Mouse (Mus musculus) hindbrain, embryonic 11.5 days (tissue): ENCODE data around the gene Gpr12. TPM values are rescaled to one million over a fixed set of nuclear protein-coding genes. Genes with fewer than 3 reads are reported as not detected.

Experiments used
- ATAC-seq: fragments of 200-750 bp; cut with Nextera tagmentation; 2 replicates; pipeline ENCODE4 v1.8.0; 2017; ENCODE audit warnings: mild to moderate bottlenecking, moderate TSS enrichment, moderate library complexity; ENCODE audit not compliant: low FRiP score
- DNase-seq: peaks from one replicate; pipeline ENCODE4 v3.0.0-alpha.2; 2015; ENCODE audit warnings: low spot score
- H3K27ac ChIP-seq: fragments of 300-500 bp; sonication (generic); 2 replicates; pipeline ENCODE4 v1.5.1; 2014; ENCODE audit warnings: mild to moderate bottlenecking, low read depth, low read length
- H3K27me3 ChIP-seq: fragments of 300-500 bp; sonication (generic); 2 replicates; pipeline ENCODE4 v1.6.1; 2014; ENCODE audit warnings: mild to moderate bottlenecking, low read length, moderate library complexity, mixed read lengths; ENCODE audit not compliant: control insufficient read depth, insufficient read depth
- H3K36me3 ChIP-seq: fragments of 300-500 bp; sonication (generic); 2 replicates; pipeline ENCODE4 v1.6.1; 2014; ENCODE audit warnings: mild to moderate bottlenecking, low read length, moderate library complexity, mixed read lengths; ENCODE audit not compliant: control insufficient read depth, insufficient read depth
- H3K4me1 ChIP-seq: fragments of 300-500 bp; sonication (generic); replicated peaks from 2 replicates; pipeline ENCODE4 v1.6.1; 2014; ENCODE audit warnings: low read length, mixed read lengths; ENCODE audit not compliant: control insufficient read depth, insufficient read depth
- H3K4me2 ChIP-seq: fragments of 300-500 bp; sonication (generic); replicated peaks from 2 replicates; pipeline ENCODE4 v1.6.1; 2014; ENCODE audit warnings: mild to moderate bottlenecking, low read depth, low read length
- H3K4me3 ChIP-seq: fragments of 300-500 bp; sonication (generic); 2 replicates; pipeline ENCODE4 v1.5.1; 2014; ENCODE audit warnings: low read depth, low read length
- H3K9ac ChIP-seq: fragments of 300-500 bp; sonication (generic); 2 replicates; pipeline ENCODE4 v1.6.1; 2014; ENCODE audit warnings: low read depth, low read length
- H3K9me3 ChIP-seq: fragments of 300-500 bp; sonication (generic); 2 replicates; pipeline ENCODE4 v1.6.1; 2016; ENCODE audit warnings: low read length; ENCODE audit not compliant: control insufficient read depth
- WGBS: fragments of 180-500 bp; shearing (Covaris S2); extraction: QIAGEN DNeasy Blood & Tissue Kit; methylation state at CpG from one replicate; pipeline ENCODE4 v1.1.7; 2014; 5-methylcytosine and 5-hydroxymethylcytosine counted together
- polyA plus RNA-seq: library from polyadenylated mRNA; unstranded; fragments of >200 nt; fragmentation: Nextera tagmentation; extraction: Ambion mirVana; gene quantifications from 2 replicates; pipeline ENCODE4 v1.2.1, GENCODE M21; 2014

Gene Gpr12
- polyA plus RNA-seq, result 0.14 and 0.38 TPM in 2 replicates

- Histone ChIP-seq H3K4me3 (peak within 1 kb of the TSS; percentile 44), H3K4me2 (peak within 1 kb of the TSS; percentile 91), H3K36me3 (no peaks in the 10 kb centered on the region), H3K27me3 (peaks cover 52% of the 10 kb centered on the region), H3K9ac (peak within 1 kb of the TSS; percentile 21), H3K27ac (no peak within 1 kb of the TSS), H3K4me1 (no peaks in the 10 kb centered on the region; the same call in 1 of the 2 replicates), H3K9me3 (no peaks in the 10 kb centered on the region)
- peak; percentile 56 for DNase-seq
- peak; percentile 63 for ATAC-seq
- under 1% methylated on average over 59 of the region's 64 CpGs for WGBS
Observed at GRCm38 (mm10) chr5:146584478-146585306, at the start of gene Gpr12. TSS of gene Gpr12 (minus strand) at chr5:146585239.

GRCm38 (mm10) chr5:146631602-146632001 is 46.6 kb upstream of the Gpr12 start:
- DNase-seq (no peak), ATAC-seq (no peak)
- Histone ChIP-seq H3K4me1 (no peaks in the 10 kb centered on the region), H3K27ac (no peak overlapping the region), H3K27me3 (no peaks in the 10 kb centered on the region), H3K4me3 (no peak overlapping the region), H3K9ac (no peak overlapping the region), H3K9me3 (no peaks in the 10 kb centered on the region), H3K4me2 (no peak overlapping the region), H3K36me3 (no peaks in the 10 kb centered on the region)
- WGBS, result 80% methylated on average over 3 of the region's 3 CpGs

GRCm38 (mm10) chr5:146630961-146631360 is 45.9 kb upstream of the Gpr12 start:
- no peak overlapping the region for H3K9ac ChIP-seq
- no peak overlapping the region for H3K27ac ChIP-seq
- H3K4me2 ChIP-seq, result no peak overlapping the region
- no peaks in the 10 kb centered on the region for H3K9me3 ChIP-seq
- DNase-seq (no peak), ATAC-seq (no peak)
- H3K27me3 ChIP-seq, result no peaks in the 10 kb centered on the region
- no peaks in the 10 kb centered on the region for H3K36me3 ChIP-seq
- H3K4me3 ChIP-seq, result no peak overlapping the region
- H3K4me1 ChIP-seq, result no peaks in the 10 kb centered on the region
- 48% methylated on average over 4 of the region's 4 CpGs for WGBS

- Histone ChIP-seq H3K4me1 (no peaks in the 10 kb centered on the region), H3K27me3 (no peaks in the 10 kb centered on the region), H3K27ac (no peak overlapping the region), H3K4me2 (no peak overlapping the region), H3K9me3 (no peaks in the 10 kb centered on the region), H3K9ac (no peak overlapping the region), H3K4me3 (no peak overlapping the region), H3K36me3 (no peaks in the 10 kb centered on the region)
- 80% methylated on average over 10 of the region's 10 CpGs for WGBS
- DNase-seq (no peak), ATAC-seq (no peak)
Observed at GRCm38 (mm10) chr5:146629636-146630035, 44.6 kb upstream of the Gpr12 start.

- Histone ChIP-seq H3K36me3 (no peaks in the 10 kb centered on the region), H3K4me1 (no peaks in the 10 kb centered on the region), H3K27ac (no peak overlapping the region), H3K27me3 (no peaks in the 10 kb centered on the region), H3K4me3 (no peak overlapping the region), H3K9me3 (no peaks in the 10 kb centered on the region), H3K9ac (no peak overlapping the region), H3K4me2 (no peak overlapping the region)
- 91% methylated on average over 1 of the region's 1 CpGs for WGBS
- ATAC-seq (no peak), DNase-seq (no peak)
Observed at GRCm38 (mm10) chr5:146628804-146629203, 43.8 kb upstream of the Gpr12 start.

- no peaks in the 10 kb centered on the region for H3K36me3 ChIP-seq
- no peaks in the 10 kb centered on the region for H3K4me1 ChIP-seq
- H3K27me3 ChIP-seq, result no peaks in the 10 kb centered on the region
- no peak overlapping the region for H3K9ac ChIP-seq
- no peak for ATAC-seq
- 78% methylated on average over 5 of the region's 5 CpGs for WGBS
- H3K4me3 ChIP-seq, result no peak overlapping the region
- H3K9me3 ChIP-seq, result no peaks in the 10 kb centered on the region
- no peak overlapping the region for H3K27ac ChIP-seq
- no peak overlapping the region for H3K4me2 ChIP-seq
- DNase-seq, result no peak
Observed at GRCm38 (mm10) chr5:146627901-146628300, 42.9 kb upstream of the Gpr12 start.

GRCm38 (mm10) chr5:146625635-146626311 is 40.7 kb upstream of the Gpr12 start:
- Histone ChIP-seq H3K27me3 (no peaks in the 10 kb centered on the region), H3K9ac (no peak overlapping the region), H3K9me3 (no peaks in the 10 kb centered on the region), H3K27ac (no peak overlapping the region), H3K36me3 (no peaks in the 10 kb centered on the region), H3K4me1 (no peaks in the 10 kb centered on the region), H3K4me3 (no peak overlapping the region), H3K4me2 (no peak overlapping the region)
- ATAC-seq (no peak), DNase-seq (no peak)
- 80% methylated on average over 6 of the region's 6 CpGs for WGBS

- DNase-seq (no peak), ATAC-seq (no peak)
- Histone ChIP-seq H3K4me3 (no peak overlapping the region), H3K27ac (no peak overlapping the region), H3K27me3 (no peaks in the 10 kb centered on the region), H3K4me2 (no peak overlapping the region), H3K9me3 (no peaks in the 10 kb centered on the region), H3K36me3 (no peaks in the 10 kb centered on the region), H3K9ac (no peak overlapping the region), H3K4me1 (no peaks in the 10 kb centered on the region)
- WGBS, result 71% methylated on average over 7 of the region's 7 CpGs
Observed at GRCm38 (mm10) chr5:146611830-146612229, 26.8 kb upstream of the Gpr12 start.

- H3K27ac ChIP-seq, result no peak overlapping the region
- no peak for ATAC-seq
- no peak for DNase-seq
- 52% methylated on average over 8 of the region's 8 CpGs for WGBS
- no peaks in the 10 kb centered on the region for H3K27me3 ChIP-seq
- no peaks in the 10 kb centered on the region for H3K36me3 ChIP-seq
- no peaks in the 10 kb centered on the region for H3K9me3 ChIP-seq
- no peak overlapping the region for H3K9ac ChIP-seq
- no peak overlapping the region for H3K4me2 ChIP-seq
- no peak overlapping the region for H3K4me3 ChIP-seq
- no peaks in the 10 kb centered on the region for H3K4me1 ChIP-seq
Observed at GRCm38 (mm10) chr5:146611009-146611408, 26.0 kb upstream of the Gpr12 start.
